Mouse (Mus musculus): ENCODE results near the gene Oas1g. TPM values are rescaled to one million over a fixed set of nuclear protein-coding genes. Genes with fewer than 3 reads are reported as not detected.
"Not testable (repeated sequence)": the region's sequence is repeated elsewhere in the genome, so short reads cannot be mapped to it uniquely, and the experiment has no call there.

The Oas1g gene
- total and polyA plus RNA-seq, 3 experiments: 0.19 TPM; not detected in 2

DNA sequence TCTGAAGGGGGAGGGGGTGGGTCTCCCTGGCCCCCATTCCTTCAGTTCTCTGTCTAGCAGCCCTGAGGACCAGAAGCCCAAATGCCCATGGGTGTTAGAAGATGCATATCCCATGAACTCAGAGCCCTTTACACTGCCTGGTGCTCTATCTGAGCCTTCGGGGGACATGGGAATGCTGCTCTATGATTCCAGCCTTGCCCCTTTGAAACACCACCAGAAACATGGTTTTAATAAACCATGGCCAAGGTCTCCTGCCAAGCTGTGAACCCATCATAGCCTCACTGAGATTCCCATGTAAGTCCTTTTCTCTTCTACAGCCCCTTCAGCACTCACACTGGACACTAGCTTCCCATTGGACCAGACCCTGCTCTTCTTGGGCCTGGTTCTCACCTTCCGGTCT lies 2.6 kb upstream of the Oas1g start:
- in situ Hi-C loops (cut with MboI; ENCODE audit: low pct_ligation_motif_present, low pct_unique_long_range_greater_than_20kb, low sequenced_read_pairs) (no loop called here), dilution Hi-C loops (cut with MboI; ENCODE audit: extremely low pct_ligation_motif_present, extremely low pct_unique_long_range_greater_than_20kb, low sequenced_read_pairs) (no loop called here)
- H3K9me3 ChIP-seq (replicated peaks; ENCODE audit: low read length): peaks cover 8% of the 10 kb centered on the region

DNA sequence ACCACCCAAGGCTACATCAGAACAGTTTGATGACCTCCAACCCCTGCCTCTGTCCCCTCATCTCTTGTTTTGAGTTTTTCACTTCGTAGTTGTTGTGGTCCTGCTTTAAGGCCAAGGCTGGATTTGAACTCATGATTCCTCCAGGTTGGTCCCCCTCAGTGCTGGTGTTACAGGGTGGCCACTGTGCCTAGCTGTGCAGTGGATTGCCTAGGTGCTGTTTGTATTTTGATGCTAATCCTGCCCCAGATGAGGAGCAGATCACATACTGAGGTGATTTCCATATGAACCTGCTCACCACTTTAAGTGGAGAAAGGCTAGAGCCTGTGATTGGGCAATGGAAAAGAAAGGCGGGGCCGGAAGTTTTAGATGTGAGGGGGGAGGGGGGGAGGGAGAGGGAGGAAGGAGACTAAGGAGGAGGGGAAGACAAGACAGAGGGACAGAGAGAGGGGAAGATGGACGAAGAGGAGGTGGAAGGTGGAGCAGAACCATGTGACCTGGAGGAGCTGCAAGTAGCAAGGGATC lies 942 bp upstream of the Oas1g start:
- DNase-seq (ENCODE audit: extremely low read depth): peak; percentile 17
- H3K9ac ChIP-seq (ENCODE audit: insufficient read depth, low read depth); dilution Hi-C loops (cut with MboI; ENCODE audit: extremely low pct_ligation_motif_present, extremely low pct_unique_long_range_greater_than_20kb, low sequenced_read_pairs); H3K27me3 ChIP-seq (replicated peaks); H3K36me3 ChIP-seq (replicated peaks in 1 of 2; ENCODE audit: control insufficient read depth in 1 of 2, insufficient read depth in 1 of 2, low read length in 1 of 2); H3K9me3 ChIP-seq (replicated peaks; ENCODE audit: low read length); H3K4me1 ChIP-seq (ENCODE audit: control insufficient read depth in 1 of 2, insufficient read depth in 2 of 2); in situ Hi-C loops (cut with MboI; ENCODE audit: low pct_ligation_motif_present, low pct_unique_long_range_greater_than_20kb, low sequenced_read_pairs); H3K27ac ChIP-seq (ENCODE audit: insufficient read depth, low read depth); H3K79me2 ChIP-seq (replicated peaks; ENCODE audit: control insufficient read depth, extremely low read depth, insufficient read depth, poor library complexity, severe bottlenecking): not testable (repeated sequence)
- Histone ChIP-seq H3K4me3 (replicated peaks in 1 of 3; ENCODE audit: low read depth in 2 of 3, low read length in 2 of 3, poor library complexity in 1 of 3) (peak overlapping the region in 1 of 3 experiments; percentile 49), H3K4me2 (ENCODE audit: insufficient read depth, low read depth, poor library complexity, severe bottlenecking) (0 out of 2 replicates have a peak overlapping the region, but pooled peaks have one; percentile 29)

More for the DNA sequence above, 2.6 kb upstream of the Oas1g start:
- H3K36me3 ChIP-seq (replicated peaks in 1 of 2; ENCODE audit: control insufficient read depth in 1 of 2, insufficient read depth in 1 of 2, low read length in 1 of 2): no peaks in the 10 kb centered on the region
- no peak overlapping the region for H3K9ac ChIP-seq (ENCODE audit: insufficient read depth, low read depth)
- no peak overlapping the region for H3K4me3 ChIP-seq (replicated peaks in 1 of 3; ENCODE audit: low read depth in 2 of 3, low read length in 2 of 3, poor library complexity in 1 of 3)
- no peak overlapping the region for H3K27ac ChIP-seq (ENCODE audit: insufficient read depth, low read depth)
- DNase-seq (ENCODE audit: extremely low read depth): no peak
- H3K4me2 ChIP-seq (ENCODE audit: insufficient read depth, low read depth, poor library complexity, severe bottlenecking): no peak overlapping the region
- H3K27me3 ChIP-seq (replicated peaks): peaks cover 4% of the 10 kb centered on the region
- TF ChIP-seq MEF2A (IDR thresholded peaks at IDR 0.05; ENCODE audit: borderline replicate concordance, low read depth, low read length): no peak
- TF ChIP-seq MAFK (IDR thresholded peaks at IDR 0.05; ENCODE audit: insufficient replicate concordance, low read length): no peak
- TF ChIP-seq CHD1 (IDR thresholded peaks at IDR 0.05; ENCODE audit: low read depth, low read length): no peak
- no peak for TF ChIP-seq JUND (conservative IDR thresholded peaks at IDR 0.05; ENCODE audit: low read depth, low read length)
- TF ChIP-seq MXI1 (IDR thresholded peaks at IDR 0.05; ENCODE audit: low read depth, low read length): no peak
- TF ChIP-seq MAZ (IDR thresholded peaks at IDR 0.05; ENCODE audit: low read depth, low read length): no peak
- no peak for TF ChIP-seq POLR2AphosphoS2 (IDR thresholded peaks at IDR 0.05; ENCODE audit: low read depth, low read length)
- no peak for TF ChIP-seq ZKSCAN1 (IDR thresholded peaks at IDR 0.05; ENCODE audit: borderline replicate concordance, low read depth, low read length)
- no peak for TF ChIP-seq BHLHE40 (IDR thresholded peaks at IDR 0.05; ENCODE audit: low read depth, low read length)
- TF ChIP-seq ETS1 (conservative IDR thresholded peaks at IDR 0.05; ENCODE audit: low read depth, low read length): no peak
- TF ChIP-seq ZMIZ1 (IDR thresholded peaks at IDR 0.05; ENCODE audit: low read depth, low read length): no peak
- no peak for TF ChIP-seq RAD21 (IDR thresholded peaks at IDR 0.05; ENCODE audit: low read depth, low read length)
- no peak for TF ChIP-seq KAT2A (IDR thresholded peaks at IDR 0.05; ENCODE audit: insufficient replicate concordance, low read length)
- no peaks in the 10 kb centered on the region for H3K4me1 ChIP-seq (ENCODE audit: control insufficient read depth in 1 of 2, insufficient read depth in 2 of 2)
- H3K79me2 ChIP-seq (replicated peaks; ENCODE audit: control insufficient read depth, extremely low read depth, insufficient read depth, poor library complexity, severe bottlenecking): no peaks in the 10 kb centered on the region

DNA sequence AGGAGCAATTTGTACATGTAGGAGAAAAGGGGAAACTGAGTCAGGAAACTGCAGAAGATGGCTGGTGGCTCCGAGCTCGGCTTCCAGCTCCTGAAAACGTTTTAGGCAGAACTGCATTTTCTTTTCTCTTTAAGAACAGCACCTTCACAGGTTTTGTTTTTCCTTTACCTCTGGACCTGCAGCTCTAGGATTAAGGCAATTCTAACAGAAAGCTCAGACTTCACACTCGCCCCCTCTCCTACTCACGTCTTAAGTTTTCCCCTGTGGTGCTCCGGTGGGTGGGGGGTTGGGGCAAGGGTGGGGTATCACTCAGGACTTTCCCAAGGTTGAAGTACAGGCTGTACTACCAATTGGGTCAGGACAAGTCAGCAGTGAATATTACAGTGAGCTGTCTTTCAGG lies 418 bp upstream of the Oas1g start:
- Histone ChIP-seq H3K79me2 (replicated peaks; ENCODE audit: control insufficient read depth, extremely low read depth, insufficient read depth, poor library complexity, severe bottlenecking) (no peaks in the 10 kb centered on the region), H3K4me1 (ENCODE audit: control insufficient read depth in 1 of 2, insufficient read depth in 2 of 2) (no peaks in the 10 kb centered on the region), H3K4me2 (ENCODE audit: insufficient read depth, low read depth, poor library complexity, severe bottlenecking) (no peak overlapping the region), H3K4me3 (replicated peaks in 1 of 3; ENCODE audit: low read depth in 2 of 3, low read length in 2 of 3, poor library complexity in 1 of 3) (no peak overlapping the region), H3K9me3 (replicated peaks; ENCODE audit: low read length) (peaks cover 6% of the 10 kb centered on the region), H3K27me3 (replicated peaks) (peaks cover 4% of the 10 kb centered on the region), H3K27ac (ENCODE audit: insufficient read depth, low read depth) (no peak overlapping the region), H3K9ac (ENCODE audit: insufficient read depth, low read depth) (no peak overlapping the region), H3K36me3 (replicated peaks in 1 of 2; ENCODE audit: control insufficient read depth in 1 of 2, insufficient read depth in 1 of 2, low read length in 1 of 2) (no peaks in the 10 kb centered on the region)
- no peak for DNase-seq (ENCODE audit: extremely low read depth)
- in situ Hi-C loops (cut with MboI; ENCODE audit: low pct_ligation_motif_present, low pct_unique_long_range_greater_than_20kb, low sequenced_read_pairs) (no loop called here), dilution Hi-C loops (cut with MboI; ENCODE audit: extremely low pct_ligation_motif_present, extremely low pct_unique_long_range_greater_than_20kb, low sequenced_read_pairs) (no loop called here)
- no peak for TF ChIP-seq NELFE (IDR thresholded peaks at IDR 0.05; ENCODE audit: low read depth, low read length)
- no peak for TF ChIP-seq CHD2 (IDR thresholded peaks at IDR 0.05; ENCODE audit: low read length)
- no peak for TF ChIP-seq EP300 (IDR thresholded peaks at IDR 0.05; ENCODE audit: low read length)
- TF ChIP-seq RAD21 (IDR thresholded peaks at IDR 0.05; ENCODE audit: low read depth, low read length): no peak
- TF ChIP-seq POLR2A (IDR thresholded peaks at IDR 0.05; ENCODE audit: low read depth, low read length): no peak
- no peak for TF ChIP-seq E2F4 (IDR thresholded peaks at IDR 0.05; ENCODE audit: insufficient replicate concordance, low read depth, low read length)
- no peak for TF ChIP-seq MAFK (IDR thresholded peaks at IDR 0.05; ENCODE audit: insufficient replicate concordance, low read length)
- no peak for TF ChIP-seq ZMIZ1 (IDR thresholded peaks at IDR 0.05; ENCODE audit: low read depth, low read length)
- TF ChIP-seq CHD1 (IDR thresholded peaks at IDR 0.05; ENCODE audit: low read depth, low read length): no peak
- no peak for TF ChIP-seq JUN (IDR thresholded peaks at IDR 0.05; ENCODE audit: insufficient read depth, low read depth, low read length)
- TF ChIP-seq USF1 (IDR thresholded peaks at IDR 0.05; ENCODE audit: low read depth, low read length): no peak
- no peak for TF ChIP-seq ETS1 (conservative IDR thresholded peaks at IDR 0.05; ENCODE audit: low read depth, low read length)
